In the genomic region with DNA sequence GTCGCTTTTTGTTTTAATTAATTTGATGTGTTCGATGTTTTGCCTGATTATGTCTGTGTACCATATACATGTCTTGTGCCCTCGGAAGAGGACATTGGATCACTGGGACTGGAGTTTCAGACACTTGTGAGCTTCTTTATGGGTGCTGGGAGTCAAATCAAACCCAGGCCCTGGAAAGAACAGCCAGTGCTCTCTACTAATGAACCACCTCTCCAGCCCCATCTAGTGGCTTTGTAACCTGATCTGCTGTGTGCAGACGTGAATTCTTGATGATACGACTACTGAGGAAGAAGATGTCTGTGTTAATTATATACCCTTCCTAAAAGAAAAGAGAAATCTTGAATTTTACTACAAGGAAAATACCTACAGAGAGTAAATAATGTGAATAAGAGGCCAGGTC, we compare ENCODE assay signal across 8 mouse cellular contexts. TPM values are rescaled to one million over a fixed set of nuclear protein-coding genes. Genes with fewer than 3 reads are reported as not detected.
DNase-seq lines count a peak whose midpoint lies in the region; ATAC-seq and TF ChIP-seq lines count a peak whose summit lies in the region.

No protein-coding gene starts in this region.

- H3K4me2 ChIP-seq in heart, embryonic 12.5 days: no peak overlapping the region
- no peak overlapping the region for H3K4me2 ChIP-seq in CH12.LX (ENCODE audit: insufficient read depth, low read depth, poor library complexity, severe bottlenecking)
- no peak overlapping the region for H3K4me2 ChIP-seq in intestine, embryonic 15.5 days (replicated peaks)

- H3K9ac ChIP-seq in heart, embryonic 12.5 days: no peak overlapping the region
- no peak overlapping the region for H3K9ac ChIP-seq in CH12.LX (ENCODE audit: insufficient read depth, low read depth)
- no peak overlapping the region for H3K9ac ChIP-seq in intestine, embryonic 15.5 days

- peak; percentile 45 to 51 for DNase-seq in heart, postnatal 10 days
- DNase-seq in 3T3-L1 (ENCODE audit: low read depth, low spot score): peak; percentile 32
- no peak for DNase-seq in CH12.LX (ENCODE audit: extremely low read depth)
- DNase-seq in kidney, postnatal 14 days: peak; percentile 48
- DNase-seq in right cerebral cortex, postnatal 36 days (ENCODE audit: low spot score in 2 of 2): no peak
- DNase-seq in left cerebral cortex, postnatal 4 days: no peak

- TF ChIP-seq RAD21 in CH12.LX (IDR thresholded peaks at IDR 0.05; ENCODE audit: low read depth, low read length): peak; percentile 37

- in situ Hi-C loops in CH12.LX (cut with MboI; ENCODE audit: low pct_ligation_motif_present, low pct_unique_long_range_greater_than_20kb, low sequenced_read_pairs): no loop called here

- H3K27me3 ChIP-seq in heart, embryonic 12.5 days (replicated peaks): no peaks in the 10 kb centered on the region
- no peaks in the 10 kb centered on the region for H3K27me3 ChIP-seq in CH12.LX (replicated peaks)
- no peaks in the 10 kb centered on the region for H3K27me3 ChIP-seq in intestine, embryonic 15.5 days (replicated peaks)

- TF ChIP-seq CTCF in CH12.LX (conservative IDR thresholded peaks at IDR 0.05 in 1 of 2, IDR thresholded peaks at IDR 0.05 in 1 of 2; ENCODE audit: low read depth in 2 of 2, low read length in 2 of 2): peak in 1 of 2 experiments; percentile 62; a peak in 2 of 4 replicates

- H3K4me3 ChIP-seq in heart, embryonic 12.5 days: no peak overlapping the region
- no peak overlapping the region for H3K4me3 ChIP-seq in CH12.LX (replicated peaks in 1 of 3; ENCODE audit: low read depth in 2 of 3, low read length in 2 of 3, poor library complexity in 1 of 3)
- H3K4me3 ChIP-seq in intestine, embryonic 15.5 days (replicated peaks): no peak overlapping the region

- intact Hi-C loops in heart, postnatal 10 days (cut with DNase I): no loop called here
- intact Hi-C loops in left cerebral cortex, postnatal 4 days (cut with DNase I): no loop called here

- WGBS in heart, embryonic 12.5 days: 79% methylated on average over 5 of the region's 5 CpGs
- WGBS in intestine, embryonic 15.5 days: 73% methylated on average over 5 of the region's 5 CpGs

- peaks cover 16% of the 10 kb centered on the region for H3K36me3 ChIP-seq in heart, embryonic 12.5 days
- peaks cover 23 to 74% of the 10 kb centered on the region in 2 experiments for H3K36me3 ChIP-seq in CH12.LX (replicated peaks in 1 of 2; ENCODE audit: control insufficient read depth in 1 of 2, insufficient read depth in 1 of 2, low read length in 1 of 2)
- peaks cover 7% of the 10 kb centered on the region for H3K36me3 ChIP-seq in intestine, embryonic 15.5 days

- H3K4me1 ChIP-seq in heart, embryonic 12.5 days (replicated peaks): peaks cover 5% of the 10 kb centered on the region
- H3K4me1 ChIP-seq in CH12.LX (ENCODE audit: control insufficient read depth in 1 of 2, insufficient read depth in 2 of 2): peaks cover 9 to 41% of the 10 kb centered on the region in 2 experiments; a peak in 3 of 4 replicates
- no peaks in the 10 kb centered on the region for H3K4me1 ChIP-seq in intestine, embryonic 15.5 days (replicated peaks)

- H3K79me2 ChIP-seq in CH12.LX (replicated peaks; ENCODE audit: control insufficient read depth, extremely low read depth, insufficient read depth, poor library complexity, severe bottlenecking): peaks cover 94% of the 10 kb centered on the region

- dilution Hi-C loops in CH12.LX (cut with MboI; ENCODE audit: extremely low pct_ligation_motif_present, extremely low pct_unique_long_range_greater_than_20kb, low sequenced_read_pairs): no loop called here

- no peak for ATAC-seq in heart, embryonic 12.5 days (ENCODE audit: insufficient number of reproducible peaks, low FRiP score)
- ATAC-seq in intestine, embryonic 15.5 days: no peak

- no peak for TF ChIP-seq EP300 in CH12.LX (IDR thresholded peaks at IDR 0.05; ENCODE audit: low read length)

- no peak overlapping the region for H3K27ac ChIP-seq in heart, embryonic 12.5 days (ENCODE audit: poor library complexity, severe bottlenecking)
- no peak overlapping the region for H3K27ac ChIP-seq in CH12.LX (ENCODE audit: insufficient read depth, low read depth)
- no peak overlapping the region for H3K27ac ChIP-seq in intestine, embryonic 15.5 days

- H3K9me3 ChIP-seq in heart, embryonic 12.5 days (replicated peaks): no peaks in the 10 kb centered on the region
- peaks cover 5% of the 10 kb centered on the region for H3K9me3 ChIP-seq in CH12.LX (replicated peaks; ENCODE audit: low read length)
- H3K9me3 ChIP-seq in intestine, embryonic 15.5 days: no peaks in the 10 kb centered on the region

- TF ChIP-seq POLR2A in CH12.LX (IDR thresholded peaks at IDR 0.05; ENCODE audit: low read depth, low read length): no peak

TF ChIP-seq in CH12.LX, 34 proteins besides CTCF, POLR2A, EP300 and RAD21:
- TF ChIP-seq HCFC1 (IDR thresholded peaks at IDR 0.05; ENCODE audit: low read depth, low read length) (no peak), MAZ (IDR thresholded peaks at IDR 0.05; ENCODE audit: low read depth, low read length) (no peak), SMC3 (IDR thresholded peaks at IDR 0.05; ENCODE audit: low read depth, low read length) (peak; percentile 24; the same call in 1 of the 2 replicates), RCOR1 (conservative IDR thresholded peaks at IDR 0.05; ENCODE audit: low read depth, low read length) (no peak)
TF ChIP-seq in CH12.LX: peak in this region for 1.

RNA-seq across cellular contexts. Expression of gene Nfatc3, which starts 18.0 kb away (rescaled TPM):
- total RNA-seq in heart, postnatal 10 days (2021): 10 to 100 TPM; 26.5 to 27.3 TPM
- polyA plus RNA-seq in heart, embryonic 12.5 days (2016; fragmentation: Nextera tagmentation; extraction: Ambion mirVana): 4.6 and 5.3 TPM in 2 replicates
- total RNA-seq in CH12.LX (2012; rRNA removed) (25.5 and 29.0 TPM in 2 replicates), CH12.LX (2014; rRNA removed) (32.9 and 37.8 TPM in 2 replicates)
- 73.5 and 96.3 TPM in 2 replicates for polyA plus RNA-seq in CH12.LX (2012; ENCODE audit: insufficient read length, low read depth)
- 10 to 100 TPM; 15.8 to 17.2 TPM for total RNA-seq in left cerebral cortex, postnatal 4 days (2021)
- polyA plus RNA-seq in intestine, embryonic 15.5 days (2015; fragmentation: Nextera tagmentation; extraction: Ambion mirVana): 6.0 and 6.2 TPM in 2 replicates

Comparison
In these comparisons a context has a peak if more than half of its experiments do, and no peak if none do; other contexts are left out.
1. DNase-seq: peak in heart, postnatal 10 days (2 of 2), 3T3-L1 (single experiment) and kidney, postnatal 14 days (single experiment); none in CH12.LX (single experiment), right cerebral cortex, postnatal 36 days (0 of 2) and left cerebral cortex, postnatal 4 days (single experiment).